Mouse (Mus musculus) forebrain, embryonic 15.5 days (tissue): ENCODE results near the gene Epor. TPM values are rescaled to one million over a fixed set of nuclear protein-coding genes. Genes with fewer than 3 reads are reported as not detected.

Experiments used
- ATAC-seq: fragments of 200-750 bp; cut with Nextera tagmentation; replicated peaks from 2 replicates; pipeline ENCODE4 v1.8.0; 2017; ENCODE audit warnings: mild to moderate bottlenecking, moderate TSS enrichment, moderate library complexity
- H3K27ac ChIP-seq: fragments of 300-500 bp; sonication (generic); replicated peaks from 2 replicates; pipeline ENCODE4 v1.5.1; 2015; ENCODE audit warnings: mild to moderate bottlenecking, inconsistent platforms
- H3K27me3 ChIP-seq: fragments of 300-500 bp; sonication (generic); 2 replicates; pipeline ENCODE4 v1.6.1; 2015; ENCODE audit warnings: inconsistent platforms
- H3K36me3 ChIP-seq: fragments of 300-500 bp; sonication (generic); 2 replicates; pipeline ENCODE4 v1.6.1; 2015; ENCODE audit warnings: mild to moderate bottlenecking, inconsistent platforms
- H3K4me1 ChIP-seq: fragments of 300-500 bp; sonication (generic); 2 replicates; pipeline ENCODE4 v1.6.1; 2015; ENCODE audit warnings: inconsistent platforms
- H3K4me2 ChIP-seq: fragments of 300-500 bp; sonication (generic); replicated peaks from 2 replicates; pipeline ENCODE4 v1.6.1; 2015; ENCODE audit warnings: mild to moderate bottlenecking, inconsistent platforms
- H3K4me3 ChIP-seq: fragments of 300-500 bp; sonication (generic); 2 replicates; pipeline ENCODE4 v1.5.1; 2015; ENCODE audit warnings: mild to moderate bottlenecking, inconsistent platforms
- H3K9ac ChIP-seq: fragments of 300-500 bp; sonication (generic); replicated peaks from 2 replicates; pipeline ENCODE4 v1.6.1; 2015; ENCODE audit warnings: mild to moderate bottlenecking, inconsistent platforms
- H3K9me3 ChIP-seq: fragments of 300-500 bp; sonication (generic); 2 replicates; pipeline ENCODE4 v1.6.1; 2016; ENCODE audit warnings: inconsistent platforms
- WGBS: fragments of 180-500 bp; shearing (Covaris S2); methylation state at CpG from one replicate; pipeline ENCODE4 v1.1.7; 2015; ENCODE audit warnings: mixed read lengths; 5-methylcytosine and 5-hydroxymethylcytosine counted together
- polyA plus RNA-seq: library from polyadenylated mRNA; unstranded; fragments of >200 nt; fragmentation: Nextera tagmentation; extraction: Ambion mirVana; gene quantifications from 2 replicates; pipeline ENCODE4 v1.2.1, GENCODE M21; 2015

The Epor gene
- polyA plus RNA-seq, 1 experiment from 2014 or later: 1.7 TPM

DNA sequence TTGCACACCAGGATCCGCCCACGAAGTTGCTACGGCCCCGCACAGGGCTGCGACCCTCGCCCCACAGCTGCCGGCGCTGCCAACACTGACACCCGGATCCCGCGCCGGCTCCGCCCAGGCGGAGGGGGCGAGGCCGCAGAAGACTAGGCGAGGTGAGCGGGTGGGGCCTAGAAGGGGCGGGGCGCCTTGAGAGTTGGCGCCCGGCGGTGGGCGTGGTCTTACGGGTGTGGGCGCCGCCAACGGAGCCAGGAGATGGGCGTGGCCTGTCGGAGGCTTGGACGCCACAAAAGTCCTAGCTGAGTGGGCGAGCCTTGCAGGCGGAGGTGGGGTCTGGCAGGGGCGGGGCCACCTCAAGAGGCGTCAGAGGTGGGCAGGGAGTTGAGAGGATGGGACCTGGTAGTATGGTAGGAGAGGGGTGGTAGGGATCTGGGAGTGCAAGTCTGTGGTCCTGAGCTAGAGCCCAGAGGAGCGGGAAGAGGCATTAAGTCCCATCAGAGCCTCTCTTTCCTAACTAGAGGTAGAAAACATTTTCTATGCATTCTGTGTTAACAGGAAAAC, 45.2 kb downstream of the Epor start, which contains the start of gene Rab3d:
Rab3d (minus strand) TSS at position 158 of the 558 bp plus-strand sequence.
- H3K4me3 ChIP-seq: peak within 1 kb of the TSS; percentile 69
- H3K36me3 ChIP-seq: no peaks in the 10 kb centered on the region; the same call in 1 of the 2 replicates
- peak within 1 kb of the TSS; percentile 87 for H3K4me2 ChIP-seq
- peak within 1 kb of the TSS; percentile 71 for H3K9ac ChIP-seq
- H3K4me1 ChIP-seq: peaks cover 16% of the 10 kb centered on the region
- H3K9me3 ChIP-seq: no peaks in the 10 kb centered on the region
- peak within 1 kb of the TSS; percentile 88 for H3K27ac ChIP-seq
- WGBS: under 1% methylated on average over 35 of the region's 36 CpGs
- no peaks in the 10 kb centered on the region for H3K27me3 ChIP-seq
- peak; percentile 92 for ATAC-seq

GRCm38 (mm10) chr9:21917493-21918034, 45.7 kb downstream of the Epor start:
- peaks cover 16% of the 10 kb centered on the region for H3K4me1 ChIP-seq
- peak overlapping the region; percentile 87 for H3K4me2 ChIP-seq
- no peaks in the 10 kb centered on the region; the same call in 1 of the 2 replicates for H3K36me3 ChIP-seq
- peak overlapping the region; percentile 88 for H3K27ac ChIP-seq
- no peaks in the 10 kb centered on the region for H3K27me3 ChIP-seq
- H3K4me3 ChIP-seq: peak overlapping the region; percentile 69
- H3K9me3 ChIP-seq: no peaks in the 10 kb centered on the region
- H3K9ac ChIP-seq: peak overlapping the region; percentile 71
- ATAC-seq: peak; percentile 86
- 1% methylated on average over 35 of the region's 35 CpGs for WGBS

DNA sequence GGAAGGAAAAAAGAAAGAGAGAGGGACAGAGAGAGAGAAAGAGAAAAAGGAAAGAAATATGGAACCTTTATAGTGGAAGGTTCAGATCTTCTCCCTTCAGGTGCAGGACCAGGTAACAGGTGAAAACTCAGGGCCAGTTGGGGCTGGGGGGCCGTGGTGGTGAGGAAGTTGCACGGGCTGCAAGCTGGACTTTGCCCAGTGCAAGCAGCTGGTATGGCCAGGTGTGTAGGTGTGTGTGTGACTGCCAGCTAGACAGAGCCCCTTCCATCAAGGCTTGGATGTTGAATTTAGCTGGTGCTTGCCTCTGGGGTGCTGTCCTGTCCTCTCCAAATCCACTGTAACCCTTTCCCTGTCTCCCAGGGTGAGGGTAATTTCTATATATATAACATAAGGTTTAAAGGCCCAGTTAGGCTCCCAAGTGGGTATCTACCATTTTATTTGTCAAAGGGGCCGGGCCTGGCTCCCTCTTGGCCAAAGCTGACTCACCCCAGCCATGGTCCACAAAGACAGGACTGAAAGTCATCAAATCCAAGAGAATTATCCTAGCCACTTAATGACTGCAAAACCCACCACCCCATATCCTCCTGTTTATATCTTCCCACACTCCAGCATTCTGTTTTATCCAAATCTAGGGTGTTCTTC, 46.3 kb downstream of the Epor start:
- no peak for ATAC-seq
- Histone ChIP-seq H3K9me3 (no peaks in the 10 kb centered on the region), H3K4me3 (peak overlapping the region; percentile 69), H3K27ac (peak overlapping the region; percentile 88), H3K36me3 (no peaks in the 10 kb centered on the region; the same call in 1 of the 2 replicates), H3K27me3 (no peaks in the 10 kb centered on the region), H3K9ac (peak overlapping the region; percentile 71), H3K4me1 (peaks cover 16% of the 10 kb centered on the region), H3K4me2 (peak overlapping the region; percentile 87)
- WGBS: 58% methylated on average over 3 of the region's 3 CpGs

DNA sequence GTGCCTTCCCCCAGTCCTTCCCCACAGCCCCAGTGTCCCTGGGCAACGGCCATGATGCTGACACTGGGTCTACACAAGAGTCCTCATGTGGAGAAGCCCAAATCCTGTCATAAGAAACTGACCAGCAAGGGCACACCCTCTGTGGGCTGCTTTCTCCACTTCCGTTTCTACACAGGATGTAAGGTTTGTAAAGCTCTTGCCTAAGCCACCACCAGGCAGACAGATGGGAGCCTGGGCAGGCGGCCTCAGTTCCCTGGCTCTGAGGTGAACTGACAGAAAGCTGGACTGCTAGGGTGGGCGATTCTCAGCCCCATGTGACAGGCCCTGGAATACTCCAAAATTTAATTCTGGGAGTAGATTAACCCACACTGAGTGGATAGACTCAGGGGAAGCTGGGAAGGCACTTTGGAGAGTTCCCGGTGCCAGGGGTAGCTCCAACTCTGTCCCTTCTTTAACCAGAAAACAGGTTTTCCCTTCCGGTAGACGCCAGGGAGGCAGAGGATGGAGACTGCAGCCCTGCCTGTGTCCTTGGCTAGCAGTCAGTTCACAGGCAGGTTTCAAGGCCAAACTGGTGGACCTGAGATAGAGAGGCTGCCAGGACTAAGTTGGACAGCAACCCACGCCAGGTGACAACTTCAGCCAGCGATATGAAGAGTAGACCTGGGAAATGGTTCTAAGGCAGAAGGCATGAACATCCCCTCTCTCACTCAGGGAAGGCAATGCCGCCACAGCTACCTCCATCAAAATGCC, 53.7 kb downstream of the Epor start:
- WGBS: 81% methylated on average over 10 of the region's 10 CpGs
- Histone ChIP-seq H3K36me3 (no peaks in the 10 kb centered on the region; the same call in 1 of the 2 replicates), H3K27ac (no peak overlapping the region), H3K4me2 (no peak overlapping the region), H3K9me3 (no peaks in the 10 kb centered on the region), H3K27me3 (no peaks in the 10 kb centered on the region; the same call in 1 of the 2 replicates), H3K9ac (no peak overlapping the region), H3K4me3 (no peak overlapping the region), H3K4me1 (no peaks in the 10 kb centered on the region)
- ATAC-seq: no peak

Other genes with a start within 250 kb of the Epor start
- gene Ldlr, start 240.0 kb downstream of the Epor start, polyA plus RNA-seq: 15.9 and 17.3 TPM in 2 replicates
- gene Spc24, start 203.2 kb downstream of the Epor start, polyA plus RNA-seq: 41.7 and 55.9 TPM in 2 replicates
- gene Kank2, start 164.8 kb downstream of the Epor start, polyA plus RNA-seq: 2.9 and 3.7 TPM in 2 replicates
- 0.27 and 0.51 TPM in 2 replicates for gene Angptl8, start 128.0 kb downstream of the Epor start, polyA plus RNA-seq
- 10.4 and 12.3 TPM in 2 replicates for gene Dock6, start 110.9 kb downstream of the Epor start, polyA plus RNA-seq
- gene Rab3d, start 45.3 kb downstream of the Epor start, polyA plus RNA-seq: 33.3 and 33.8 TPM in 2 replicates
- gene Ccdc159, start 36.0 kb downstream of the Epor start, polyA plus RNA-seq: 7.5 and 8.8 TPM in 2 replicates
- gene Tmem205, start 36.0 kb downstream of the Epor start, polyA plus RNA-seq: 53.5 and 53.7 TPM in 2 replicates
- gene Plppr2, start 26.5 kb downstream of the Epor start, polyA plus RNA-seq: 71.9 and 73.0 TPM in 2 replicates
- 9.3 and 12.1 TPM in 2 replicates for gene Swsap1, start 7.8 kb downstream of the Epor start, polyA plus RNA-seq
- gene Rgl3, start 25.9 kb upstream of the Epor start, polyA plus RNA-seq: 0.87 and 1.1 TPM in 2 replicates
- 4.4 and 5.5 TPM in 2 replicates for gene Ccdc151, start 39.1 kb upstream of the Epor start, polyA plus RNA-seq
- 87.2 and 91.1 TPM in 2 replicates for gene Prkcsh, start 39.3 kb upstream of the Epor start, polyA plus RNA-seq
- gene Elavl3, start 88.5 kb upstream of the Epor start, polyA plus RNA-seq: 88.9 and 93.3 TPM in 2 replicates
- not detected in 2 replicates for gene Gm49318, start 107.8 kb upstream of the Epor start, polyA plus RNA-seq
- 23.2 and 23.5 TPM in 2 replicates for gene Zfp653, start 107.9 kb upstream of the Epor start, polyA plus RNA-seq
- 59.2 and 59.7 TPM in 2 replicates for gene Ecsit, start 121.9 kb upstream of the Epor start, polyA plus RNA-seq
- 0.53 and 1.1 TPM in 2 replicates for gene Cnn1, start 135.7 kb upstream of the Epor start, polyA plus RNA-seq
- 179 and 181 TPM in 2 replicates for gene Elof1, start 153.7 kb upstream of the Epor start, polyA plus RNA-seq
- gene Acp5, start 172.2 kb upstream of the Epor start, polyA plus RNA-seq: 0.17 and 0.84 TPM in 2 replicates
- 85.9 and 89.6 TPM in 2 replicates for gene Pigyl, start 193.3 kb upstream of the Epor start, polyA plus RNA-seq
- gene Zfp872, start 224.6 kb upstream of the Epor start, polyA plus RNA-seq: 0.18 and 0.19 TPM in 2 replicates